Mouse (Mus musculus): Measurements from ENCODE around the gene Pnpo.
A peak's percentile ranks its signal among the peaks of the same experiment; 100 is the strongest.

Pnpo gene

GRCm38 (mm10) chr11:96937549-96938425, 6.0 kb downstream of the Pnpo start:
- DNase-seq (ENCODE audit: low spot score in 2 of 2) = peak; percentile 45 to 61

GRCm38 (mm10) chr11:96935872-96936650, 7.7 kb downstream of the Pnpo start:
- DNase-seq (ENCODE audit: low spot score in 2 of 2) = no peak

- DNase-seq (ENCODE audit: low spot score in 2 of 2) = peak in 1 of 2 experiments; percentile 50
These were observed 8.8 kb downstream of the Pnpo start for GRCm38 (mm10) chr11:96934921-96935356.

- no peak for DNase-seq (ENCODE audit: low spot score in 2 of 2)
These were observed 10.1 kb downstream of the Pnpo start for GRCm38 (mm10) chr11:96933562-96934276.

GRCm38 (mm10) chr11:96931327-96932062, 12.3 kb downstream of the Pnpo start:
- no peak for DNase-seq (ENCODE audit: low spot score in 2 of 2)

- no peak for DNase-seq (ENCODE audit: low spot score in 2 of 2)
These were observed 13.9 kb downstream of the Pnpo start for GRCm38 (mm10) chr11:96929766-96930331.

- DNase-seq (ENCODE audit: low spot score in 2 of 2) = no peak
These were observed 14.6 kb downstream of the Pnpo start for GRCm38 (mm10) chr11:96929096-96929765.

- DNase-seq (ENCODE audit: low spot score in 2 of 2) = no peak
These were observed 15.1 kb downstream of the Pnpo start for GRCm38 (mm10) chr11:96928691-96929090.

- DNase-seq (ENCODE audit: low spot score in 2 of 2) = no peak
These were observed 15.7 kb downstream of the Pnpo start, which contains the start of gene Prr15l for GRCm38 (mm10) chr11:96928088-96928487. Gene Prr15l (plus strand): TSS chr11:96928104.

- DNase-seq (ENCODE audit: low spot score in 2 of 2) = no peak
These were observed 17.2 kb downstream of the Pnpo start for GRCm38 (mm10) chr11:96926587-96926986.

- DNase-seq (ENCODE audit: low spot score in 2 of 2) = no peak
These were observed 18.2 kb downstream of the Pnpo start for GRCm38 (mm10) chr11:96925469-96926148.

- no peak for DNase-seq (ENCODE audit: low spot score in 2 of 2)
These were observed 18.9 kb downstream of the Pnpo start for GRCm38 (mm10) chr11:96924861-96925260.

- no peak for DNase-seq (ENCODE audit: low spot score in 2 of 2)
These were observed 24.8 kb downstream of the Pnpo start for GRCm38 (mm10) chr11:96919003-96919402.

- peak in 1 of 2 experiments; percentile 35 for DNase-seq (ENCODE audit: low spot score in 2 of 2)
These were observed 26.4 kb downstream of the Pnpo start for GRCm38 (mm10) chr11:96917415-96917814.

- DNase-seq (ENCODE audit: low spot score in 2 of 2) = no peak
These were observed 26.8 kb downstream of the Pnpo start for GRCm38 (mm10) chr11:96916885-96917396.

GRCm38 (mm10) chr11:96916044-96916884, 27.5 kb downstream of the Pnpo start, which contains the start of gene Cdk5rap3:
Gene Cdk5rap3 (minus strand): TSS chr11:96916496.
- DNase-seq (ENCODE audit: low spot score in 2 of 2) = peak; percentile 100

- DNase-seq (ENCODE audit: low spot score in 2 of 2) = no peak
These were observed 31.1 kb downstream of the Pnpo start for GRCm38 (mm10) chr11:96912682-96913081.

GRCm38 (mm10) chr11:96910003-96910402, 33.8 kb downstream of the Pnpo start:
- peak in 1 of 2 experiments; percentile 62 for DNase-seq (ENCODE audit: low spot score in 2 of 2)

Data from spleen, postnatal 14 days (tissue).